Mouse (Mus musculus) midbrain, embryonic 14.5 days (tissue): ENCODE measurements around the gene Slc38a7. TPM values are rescaled to one million over a fixed set of nuclear protein-coding genes. Genes with fewer than 3 reads are reported as not detected.
A peak's percentile ranks its signal among the peaks of the same experiment; 100 is the strongest.

Experiments used
- ATAC-seq: fragments of 200-750 bp; cut with Nextera tagmentation; 2 replicates; pipeline ENCODE4 v1.8.0; 2017; ENCODE audit warnings: moderate number of reproducible peaks, moderate library complexity; ENCODE audit not compliant: low FRiP score, low TSS enrichment
- DNase-seq: peaks from one replicate; pipeline ENCODE4 v3.0.0-alpha.2; 2015
- H3K27ac ChIP-seq: fragments of 300-500 bp; sonication (generic); replicated peaks from 2 replicates; pipeline ENCODE4 v1.5.1; 2014; ENCODE audit warnings: mild to moderate bottlenecking, low read depth, low read length, moderate library complexity
- H3K27me3 ChIP-seq: fragments of 300-500 bp; sonication (generic); 2 replicates; pipeline ENCODE4 v1.6.1; 2014; ENCODE audit warnings: low read length, control low read depth, mixed read lengths; ENCODE audit not compliant: control insufficient read depth, insufficient read depth
- H3K36me3 ChIP-seq: fragments of 300-500 bp; sonication (generic); 2 replicates; pipeline ENCODE4 v1.6.1; 2014; ENCODE audit warnings: low read length, control low read depth; ENCODE audit not compliant: control insufficient read depth, insufficient read depth
- H3K4me1 ChIP-seq: fragments of 300-500 bp; sonication (generic); 2 replicates; pipeline ENCODE4 v1.6.1; 2014; ENCODE audit warnings: mild to moderate bottlenecking, antibody characterized with exemption, low read length, control low read depth; ENCODE audit not compliant: control insufficient read depth, insufficient read depth
- H3K4me2 ChIP-seq: fragments of 300-500 bp; sonication (generic); 2 replicates; pipeline ENCODE4 v1.6.1; 2014; ENCODE audit warnings: mild to moderate bottlenecking, low read length, moderate library complexity
- H3K4me3 ChIP-seq: fragments of 300-500 bp; sonication (generic); replicated peaks from 2 replicates; pipeline ENCODE4 v1.5.1; 2014; ENCODE audit warnings: low read depth, low read length
- H3K9ac ChIP-seq: fragments of 300-500 bp; sonication (generic); replicated peaks from 2 replicates; pipeline ENCODE4 v1.6.1; 2014; ENCODE audit warnings: mild to moderate bottlenecking, low read length, moderate library complexity
- H3K9me3 ChIP-seq: fragments of 300-500 bp; sonication (generic); 2 replicates; pipeline ENCODE4 v1.6.1; 2016; ENCODE audit warnings: low read length, control low read depth, mixed read lengths; ENCODE audit not compliant: control insufficient read depth
- WGBS: fragments of 180-500 bp; shearing (Covaris S2); extraction: QIAGEN DNeasy Blood & Tissue Kit; methylation state at CpG from one replicate; pipeline ENCODE4 v1.1.7; 2014; 5-methylcytosine and 5-hydroxymethylcytosine counted together
- polyA plus RNA-seq: library from polyadenylated mRNA; unstranded; fragments of >200 nt; fragmentation: Nextera tagmentation; extraction: Ambion mirVana; gene quantifications from 2 replicates; pipeline ENCODE4 v1.2.1, GENCODE M21; 2014

The Slc38a7 gene
- polyA plus RNA-seq, 1 experiment from 2014 or later, result 27.0 TPM

- ATAC-seq (no peak), DNase-seq (no peak)
- H3K36me3 ChIP-seq, result no peaks in the 10 kb centered on the region; the same call in 1 of the 2 replicates
- WGBS, result 77% methylated on average over 5 of the region's 5 CpGs
- H3K4me1 ChIP-seq, result peaks cover 12% of the 10 kb centered on the region
- no peak overlapping the region for H3K4me2 ChIP-seq
- H3K4me3 ChIP-seq, result no peak overlapping the region
- H3K9ac ChIP-seq, result no peak overlapping the region
- no peaks in the 10 kb centered on the region for H3K9me3 ChIP-seq
- H3K27me3 ChIP-seq, result no peaks in the 10 kb centered on the region
- no peak overlapping the region for H3K27ac ChIP-seq
These were observed 32.0 kb upstream of the Slc38a7 start for GRCm38 (mm10) chr8:95885271-95885841.

- no peak overlapping the region for H3K4me2 ChIP-seq
- DNase-seq, result no peak
- H3K27me3 ChIP-seq, result no peaks in the 10 kb centered on the region
- H3K9ac ChIP-seq, result no peak overlapping the region
- peaks cover 12% of the 10 kb centered on the region for H3K4me1 ChIP-seq
- H3K4me3 ChIP-seq, result no peak overlapping the region
- no peak overlapping the region for H3K27ac ChIP-seq
- H3K36me3 ChIP-seq, result no peaks in the 10 kb centered on the region; the same call in 1 of the 2 replicates
- WGBS, result 75% methylated on average over 12 of the region's 12 CpGs
- H3K9me3 ChIP-seq, result no peaks in the 10 kb centered on the region
- no peak for ATAC-seq
These were observed 31.2 kb upstream of the Slc38a7 start for GRCm38 (mm10) chr8:95884491-95884890.

GRCm38 (mm10) chr8:95882191-95882590, 28.9 kb upstream of the Slc38a7 start:
- H3K4me1 ChIP-seq, result peaks cover 12% of the 10 kb centered on the region
- 91% methylated on average over 9 of the region's 9 CpGs for WGBS
- no peaks in the 10 kb centered on the region for H3K27me3 ChIP-seq
- H3K4me3 ChIP-seq, result no peak overlapping the region
- no peak overlapping the region for H3K9ac ChIP-seq
- no peak overlapping the region for H3K27ac ChIP-seq
- ATAC-seq (no peak), DNase-seq (no peak)
- H3K4me2 ChIP-seq, result no peak overlapping the region
- no peaks in the 10 kb centered on the region; the same call in 1 of the 2 replicates for H3K36me3 ChIP-seq
- H3K9me3 ChIP-seq, result no peaks in the 10 kb centered on the region

GRCm38 (mm10) chr8:95881576-95881975, 28.2 kb upstream of the Slc38a7 start:
- peaks cover 5% of the 10 kb centered on the region for H3K36me3 ChIP-seq
- H3K9ac ChIP-seq, result no peak overlapping the region
- 92% methylated on average over 3 of the region's 3 CpGs for WGBS
- no peak overlapping the region for H3K4me2 ChIP-seq
- no peaks in the 10 kb centered on the region for H3K27me3 ChIP-seq
- DNase-seq (no peak), ATAC-seq (no peak)
- no peaks in the 10 kb centered on the region for H3K9me3 ChIP-seq
- H3K4me3 ChIP-seq, result no peak overlapping the region
- H3K4me1 ChIP-seq, result peaks cover 6% of the 10 kb centered on the region
- H3K27ac ChIP-seq, result no peak overlapping the region

- Histone ChIP-seq H3K4me2 (no peak overlapping the region), H3K4me3 (no peak overlapping the region), H3K4me1 (0 out of 2 replicates have a peak, but pooled peaks cover 3% of the 10 kb centered on the region), H3K9me3 (no peaks in the 10 kb centered on the region), H3K9ac (no peak overlapping the region), H3K27me3 (no peaks in the 10 kb centered on the region), H3K36me3 (peaks cover 20% of the 10 kb centered on the region), H3K27ac (no peak overlapping the region)
- WGBS, result 95% methylated on average over 4 of the region's 4 CpGs
- no peak for ATAC-seq
- no peak for DNase-seq
These were observed 26.5 kb upstream of the Slc38a7 start for GRCm38 (mm10) chr8:95879823-95880222.

GRCm38 (mm10) chr8:95878176-95878962, 25.0 kb upstream of the Slc38a7 start:
- Histone ChIP-seq H3K4me1 (0 out of 2 replicates have a peak, but pooled peaks cover 3% of the 10 kb centered on the region), H3K9ac (0 out of 2 replicates have a peak overlapping the region, but pooled peaks have one; percentile 29), H3K36me3 (peaks cover 35% of the 10 kb centered on the region), H3K27ac (peak overlapping the region; percentile 78), H3K27me3 (no peaks in the 10 kb centered on the region), H3K9me3 (no peaks in the 10 kb centered on the region), H3K4me3 (peak overlapping the region; percentile 19; the same call in 1 of the 2 replicates), H3K4me2 (peak overlapping the region; percentile 48)
- WGBS, result 29% methylated on average over 12 of the region's 12 CpGs
- DNase-seq (peak; percentile 87), ATAC-seq (peak; percentile 55)

- peaks cover 65% of the 10 kb centered on the region for H3K36me3 ChIP-seq
- no peak overlapping the region for H3K4me3 ChIP-seq
- no peaks in the 10 kb centered on the region for H3K27me3 ChIP-seq
- H3K27ac ChIP-seq, result no peak overlapping the region
- no peak for ATAC-seq
- no peak overlapping the region for H3K9ac ChIP-seq
- H3K9me3 ChIP-seq, result no peaks in the 10 kb centered on the region
- no peak overlapping the region for H3K4me2 ChIP-seq
- 0 out of 2 replicates have a peak, but pooled peaks cover 3% of the 10 kb centered on the region for H3K4me1 ChIP-seq
- 96% methylated on average over 7 of the region's 7 CpGs for WGBS
- no peak for DNase-seq
These were observed 21.9 kb upstream of the Slc38a7 start for GRCm38 (mm10) chr8:95875270-95875669.

GRCm38 (mm10) chr8:95871690-95872089, 18.4 kb upstream of the Slc38a7 start:
- Histone ChIP-seq H3K36me3 (peaks cover 96% of the 10 kb centered on the region), H3K9me3 (no peaks in the 10 kb centered on the region), H3K4me2 (no peak overlapping the region), H3K4me3 (no peak overlapping the region), H3K27ac (no peak overlapping the region), H3K27me3 (no peaks in the 10 kb centered on the region), H3K9ac (no peak overlapping the region), H3K4me1 (no peaks in the 10 kb centered on the region)
- WGBS, result 92% methylated on average over 16 of the region's 16 CpGs
- ATAC-seq (no peak), DNase-seq (no peak)
